20 mouse cellular contexts compared by ENCODE assay signal in the genomic region with DNA sequence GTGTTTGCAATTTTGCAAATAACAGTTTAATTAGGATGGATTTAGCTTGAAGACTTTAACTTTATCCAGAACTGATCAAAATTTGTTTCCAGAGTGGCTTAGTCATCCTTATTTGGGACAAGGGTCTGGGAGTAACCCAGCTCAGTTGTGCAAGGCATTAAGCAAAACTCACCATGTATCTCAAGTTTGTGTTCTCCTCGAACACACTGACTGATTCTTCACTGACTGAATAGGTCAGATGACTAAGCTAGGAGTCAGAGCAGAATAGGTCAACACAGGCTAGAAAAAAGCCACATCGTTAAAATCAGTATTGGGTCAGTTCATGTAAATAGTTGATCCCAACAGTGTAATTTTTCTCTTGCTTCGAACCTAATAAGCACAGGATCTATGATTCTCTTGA.
DNase-seq lines count a peak whose midpoint lies in the region; TF ChIP-seq lines count a peak whose summit lies in the region.
"Had no signal": no experiment of that assay in that cellular context is flagged by ENCODE, and none has a peak within 500 bp of the region (broad histone marks: within the 10 kb centered on the region; RNA-seq: fewer than 3 reads in every experiment).

No protein-coding gene starts in this region.

- H3K4me3 ChIP-seq in C2C12 (ENCODE audit: insufficient read depth, poor library complexity, severe bottlenecking) (no peak overlapping the region), myocyte (no peak overlapping the region)
- H3K4me3 ChIP-seq: gastrocnemius, adult 2 months; hindbrain, embryonic 12.5 days; hindbrain, embryonic 15.5 days had no signal

- no peak overlapping the region for H3K4me2 ChIP-seq in myocyte (ENCODE audit: low read depth)
- H3K4me2 ChIP-seq: heart, embryonic 11.5 days; hindbrain, embryonic 12.5 days; hindbrain, embryonic 15.5 days had no signal

- no peak for TF ChIP-seq POLR2A in myocyte (IDR thresholded peaks at IDR 0.05; ENCODE audit: insufficient read length, low read depth)

- peak; percentile 10 for DNase-seq in adrenal gland, adult 8-10 months
- no peak for DNase-seq in adrenal gland, postnatal 4 days (ENCODE audit: low spot score in 2 of 2)
- peak; percentile 0 for DNase-seq in embryo, embryonic 11 days
- DNase-seq in embryo, embryonic 10 days (ENCODE audit: low spot score) = no peak
- no peak for DNase-seq in lung, postnatal 25 days (ENCODE audit: low spot score)
- DNase-seq: adrenal gland, postnatal 10 days; cerebellum, adult 18-20 months; cerebellum, adult 9-10 months; cerebellum, postnatal 14 days; forebrain, postnatal 0 days; gastrocnemius, adult 2 months; gastrocnemius, postnatal 14 days; heart, adult 11 months; kidney, adult 2 months had no signal

- H3K27me3 ChIP-seq in C2C12 (ENCODE audit: control insufficient read depth, insufficient read depth, insufficient read length) (no peaks in the 10 kb centered on the region), myocyte (ENCODE audit: control insufficient read depth, insufficient read depth, insufficient read length) (no peaks in the 10 kb centered on the region)
- H3K27me3 ChIP-seq: hindbrain, embryonic 12.5 days; hindbrain, embryonic 15.5 days; Patski had no signal

- H3K36me3 ChIP-seq in C2C12 (ENCODE audit: control insufficient read depth, insufficient read depth) = no peaks in the 10 kb centered on the region
- H3K36me3 ChIP-seq in myocyte (ENCODE audit: control insufficient read depth, insufficient read depth) = no peaks in the 10 kb centered on the region
- H3K36me3 ChIP-seq: hindbrain, embryonic 12.5 days; hindbrain, embryonic 15.5 days had no signal

- no peaks in the 10 kb centered on the region for H3K79me2 ChIP-seq in C2C12 (ENCODE audit: control insufficient read depth, insufficient read depth)
- no peaks in the 10 kb centered on the region for H3K79me2 ChIP-seq in myocyte (ENCODE audit: control insufficient read depth, insufficient read depth)

- H3K79me3 ChIP-seq in C2C12 (ENCODE audit: low read depth) = no peaks in the 10 kb centered on the region

- H3ac ChIP-seq in C2C12 (ENCODE audit: control insufficient read depth, insufficient read length, low read depth) = no peak overlapping the region
- no peak overlapping the region for H3ac ChIP-seq in myocyte (ENCODE audit: control insufficient read depth, insufficient read length)

- TF ChIP-seq CTCF in C2C12 (IDR thresholded peaks at IDR 0.05; ENCODE audit: control insufficient read depth, insufficient read depth, insufficient read length) = no peak

TF ChIP-seq in C2C12, 6 proteins besides CTCF, POLR2A, EP300 and RAD21:
- peak; percentile 82 for TF ChIP-seq FOSL1 (IDR thresholded peaks at IDR 0.05; ENCODE audit: insufficient read depth, low read length, poor library complexity, severe bottlenecking)
- no peak for TF ChIP-seq USF1 (IDR thresholded peaks at IDR 0.05; ENCODE audit: low read depth)
- peak; percentile 87 for TF ChIP-seq CEBPB (IDR thresholded peaks at IDR 0.05; ENCODE audit: low read depth)

TF ChIP-seq in myocyte, 11 proteins besides CTCF, POLR2A, EP300 and RAD21:
- TF ChIP-seq SRF (IDR thresholded peaks at IDR 0.05; ENCODE audit: control insufficient read depth, insufficient read length, low read depth) (no peak), USF1 (IDR thresholded peaks at IDR 0.05; ENCODE audit: low read depth) (peak; percentile 22), CEBPB (IDR thresholded peaks at IDR 0.05; ENCODE audit: insufficient read depth, poor library complexity, severe bottlenecking) (peak; percentile 62; the same call in 1 of the 2 replicates)

Comparison
In these comparisons a context has a peak if more than half of its experiments do, and no peak if none do; other contexts are left out.
1. DNase-seq: peak in adrenal gland, adult 8-10 months (single experiment) and embryo, embryonic 11 days (single experiment); none in adrenal gland, postnatal 4 days (0 of 2), embryo, embryonic 10 days (single experiment) and lung, postnatal 25 days (single experiment).